Mouse (Mus musculus) MEL (cell line): ENCODE data around the gene Map3k10. TPM values are rescaled to one million over a fixed set of nuclear protein-coding genes. Genes with fewer than 3 reads are reported as not detected.
A peak's percentile ranks its signal among the peaks of the same experiment; 100 is the strongest.
"Not testable (repeated sequence)": the region's sequence is repeated elsewhere in the genome, so short reads cannot be mapped to it uniquely, and the experiment has no call there.

Experiments
- DNase-seq: peaks from one replicate; pipeline ENCODE4 v3.0.0; 2011; ENCODE audit warnings: low read depth, low spot score
- H3K27ac ChIP-seq: 2 replicates; pipeline ENCODE4 v1.5.1; 2012; ENCODE audit warnings: low read depth, mild to moderate bottlenecking, control low read depth, low read length, moderate library complexity; ENCODE audit not compliant: control insufficient read depth
- H3K27me3 ChIP-seq, 2 experiments: fragments of 150-350 bp in 1 of 2; sonication (generic) in 1 of 2; 2 replicates each; pipeline ENCODE4 v1.6.1; 2012; ENCODE audit warnings: low read length in 2 of 2, mild to moderate bottlenecking in 2 of 2, improper control_type of control experiment in 1 of 2, moderate library complexity in 1 of 2; ENCODE audit not compliant: insufficient read depth in 2 of 2, control insufficient read depth in 1 of 2
- H3K36me3 ChIP-seq, 2 experiments: 2 replicates each; pipeline ENCODE4 v1.6.1; 2012 to 2014; ENCODE audit warnings: low read length in 2 of 2, improper control_type of control experiment in 1 of 2, inconsistent platforms in 1 of 2, mild to moderate bottlenecking in 1 of 2; ENCODE audit not compliant: insufficient read depth in 2 of 2, control insufficient read depth in 1 of 2
- H3K4me1 ChIP-seq, 2 experiments: fragments of 150-350 bp in 1 of 2; sonication (generic) in 1 of 2; 2 replicates each; pipeline ENCODE4 v1.6.1; 2012; ENCODE audit warnings: low read length in 2 of 2, improper control_type of control experiment in 1 of 2, mild to moderate bottlenecking in 1 of 2; ENCODE audit not compliant: insufficient read depth in 2 of 2, control insufficient read depth in 1 of 2
- H3K4me3 ChIP-seq, 2 experiments: fragments of 150-350 bp in 1 of 2; sonication (generic) in 1 of 2; 2 replicates each; pipeline ENCODE4 v1.5.1; 2012; ENCODE audit warnings: low read depth in 2 of 2, low read length in 2 of 2, mild to moderate bottlenecking in 2 of 2, moderate library complexity in 2 of 2, control low read depth in 1 of 2, improper control_type of control experiment in 1 of 2; ENCODE audit not compliant: control insufficient read depth in 1 of 2, insufficient read depth in 1 of 2
- H3K79me2 ChIP-seq: 2 replicates; pipeline ENCODE4 v1.6.1; 2012; ENCODE audit warnings: mild to moderate bottlenecking, low read length, moderate library complexity; ENCODE audit not compliant: control insufficient read depth, poor library complexity, insufficient read depth
- H3K9ac ChIP-seq: 2 replicates; pipeline ENCODE4 v1.6.1; 2012; ENCODE audit warnings: low read depth, mild to moderate bottlenecking, control low read depth, low read length, moderate library complexity; ENCODE audit not compliant: control insufficient read depth, poor library complexity, severe bottlenecking
- H3K9me3 ChIP-seq: fragments of 150-350 bp; sonication (generic); replicated peaks from 2 replicates; pipeline ENCODE4 v1.6.1; 2012; ENCODE audit warnings: mild to moderate bottlenecking, low read length, improper control_type of control experiment, moderate library complexity; ENCODE audit not compliant: insufficient read depth
- CTCF ChIP-seq, 3 experiments: IDR thresholded peaks in 2 of 3; conservative IDR thresholded peaks in 1 of 3; 2 replicates each; pipeline ENCODE4 v1.5.1; 2011 to 2012; ENCODE audit warnings: low read length in 3 of 3, low read depth in 2 of 3, mild to moderate bottlenecking in 2 of 3, improper control_type of control experiment in 1 of 3, inconsistent platforms in 1 of 3, mixed read lengths in 1 of 3, moderate library complexity in 1 of 3; ENCODE audit not compliant: control insufficient read depth in 1 of 3, insufficient read depth in 1 of 3, poor library complexity in 1 of 3, severe bottlenecking in 1 of 3
- ELF1 ChIP-seq: IDR thresholded peaks from 2 replicates; pipeline ENCODE4 v1.6.1; 2014; ENCODE audit warnings: low read depth, mild to moderate bottlenecking, inconsistent platforms, low read length, improper control_type of control experiment, moderate library complexity
- EP300 ChIP-seq, 2 experiments: IDR thresholded peaks; 2 replicates each; pipeline ENCODE4 v1.6.1; 2011; ENCODE audit warnings: improper control_type of control experiment in 2 of 2, low read length in 2 of 2, low read depth in 1 of 2, mild to moderate bottlenecking in 1 of 2
- ETS1 ChIP-seq: IDR thresholded peaks from 2 replicates; pipeline ENCODE4 v1.6.1; 2012; ENCODE audit warnings: low read depth, mild to moderate bottlenecking, inconsistent platforms, low read length, improper control_type of control experiment, moderate library complexity
- GABPA ChIP-seq: IDR thresholded peaks from 2 replicates; pipeline ENCODE4 v1.6.1; 2012; ENCODE audit warnings: low read depth, mild to moderate bottlenecking, inconsistent platforms, low read length, improper control_type of control experiment, moderate library complexity
- HCFC1 ChIP-seq: IDR thresholded peaks from 2 replicates; pipeline ENCODE4 v1.6.1; 2012; ENCODE audit warnings: low read depth, mild to moderate bottlenecking, inconsistent platforms, low read length, improper control_type of control experiment, moderate library complexity
- JUND ChIP-seq: IDR thresholded peaks from 2 replicates; pipeline ENCODE4 v1.6.1; 2011; ENCODE audit warnings: low read depth, mild to moderate bottlenecking, improper control_type of control experiment, low read length
- MAX ChIP-seq: IDR thresholded peaks from 2 replicates; pipeline ENCODE4 v1.6.1; 2011; ENCODE audit warnings: low read length, improper control_type of control experiment
- MYB ChIP-seq: IDR thresholded peaks from 2 replicates; pipeline ENCODE4 v1.6.1; 2011; ENCODE audit warnings: mild to moderate bottlenecking, low read depth, low read length, improper control_type of control experiment
- NELFE ChIP-seq: IDR thresholded peaks from 2 replicates; pipeline ENCODE4 v1.6.1; 2011; ENCODE audit warnings: low read depth, low read length, improper control_type of control experiment
- POLR2AphosphoS2 ChIP-seq: IDR thresholded peaks from 2 replicates; pipeline ENCODE4 v1.6.1; 2011; ENCODE audit warnings: low read length, improper control_type of control experiment
- POLR2AphosphoS5 ChIP-seq: IDR thresholded peaks from 2 replicates; pipeline ENCODE4 v1.6.1; 2012; ENCODE audit warnings: low read depth, borderline replicate concordance, mild to moderate bottlenecking, inconsistent platforms, low read length, moderate library complexity, mixed read lengths
- RAD21 ChIP-seq: IDR thresholded peaks from 2 replicates; pipeline ENCODE4 v1.6.1; 2011; ENCODE audit warnings: mild to moderate bottlenecking, low read depth, low read length, improper control_type of control experiment
- SIN3A ChIP-seq: IDR thresholded peaks from 2 replicates; pipeline ENCODE4 v1.6.1; 2012; ENCODE audit warnings: low read length, improper control_type of control experiment, inconsistent platforms
- SMC3 ChIP-seq: IDR thresholded peaks from 2 replicates; pipeline ENCODE4 v1.6.1; 2011; ENCODE audit warnings: low read depth, low read length, improper control_type of control experiment
- TAL1 ChIP-seq: IDR thresholded peaks from 2 replicates; pipeline ENCODE4 v1.6.1; 2012; ENCODE audit warnings: mild to moderate bottlenecking, inconsistent platforms, low read length, moderate library complexity, mixed read lengths
- TCF12 ChIP-seq: IDR thresholded peaks from 2 replicates; pipeline ENCODE4 v1.6.1; 2014; ENCODE audit warnings: low read depth, mild to moderate bottlenecking, inconsistent platforms, low read length, improper control_type of control experiment, moderate library complexity
- UBTF ChIP-seq: IDR thresholded peaks from 2 replicates; pipeline ENCODE4 v1.6.1; 2012; ENCODE audit warnings: low read depth, mild to moderate bottlenecking, inconsistent platforms, low read length, improper control_type of control experiment, moderate library complexity, borderline replicate concordance; ENCODE audit not compliant: insufficient read depth
- USF2 ChIP-seq, 2 experiments: IDR thresholded peaks; 2 replicates each; pipeline ENCODE4 v1.6.1; 2011 to 2012; ENCODE audit warnings: improper control_type of control experiment in 2 of 2, low read length in 2 of 2, borderline replicate concordance in 1 of 2, inconsistent platforms in 1 of 2, low read depth in 1 of 2, mild to moderate bottlenecking in 1 of 2; ENCODE audit not compliant: insufficient read depth in 1 of 2
- ZC3H11A ChIP-seq: IDR thresholded peaks from 2 replicates; pipeline ENCODE4 v1.6.1; 2012; ENCODE audit warnings: low read depth, mild to moderate bottlenecking, inconsistent platforms, low read length, improper control_type of control experiment
- ZKSCAN1 ChIP-seq: IDR thresholded peaks from 2 replicates; pipeline ENCODE4 v1.6.1; 2012; ENCODE audit warnings: low read depth, mild to moderate bottlenecking, inconsistent platforms, low read length, improper control_type of control experiment, moderate library complexity
- ZMIZ1 ChIP-seq: IDR thresholded peaks from 2 replicates; pipeline ENCODE4 v1.6.1; 2012; ENCODE audit warnings: low read depth, mild to moderate bottlenecking, inconsistent platforms, low read length, improper control_type of control experiment, moderate library complexity
- ZNF384 ChIP-seq: IDR thresholded peaks from 2 replicates; pipeline ENCODE4 v1.6.1; 2012; ENCODE audit warnings: low read depth, mild to moderate bottlenecking, inconsistent platforms, low read length, improper control_type of control experiment
- polyA plus RNA-seq, 2 experiments: library from polyadenylated mRNA; stranded (reverse) in 1 of 2; unstranded in 1 of 2; fragments of >175 nt in 1 of 2; fragments of >200 nt in 1 of 2; gene quantifications; 2 replicates each; pipeline versions ENCODE4 v1.2.1 to v1.2.4; 2012; ENCODE audit warnings: low replicate concordance in 2 of 2, low read depth in 1 of 2; ENCODE audit not compliant: insufficient read length in 2 of 2, insufficient read depth in 1 of 2, missing spikeins in 1 of 2
- total RNA-seq: library from RNA; depleted of rRNA; stranded (reverse); fragments of 300-350 nt; gene quantifications from 2 replicates; pipeline ENCODE4 v1.2.3, GENCODE M21; 2012

Gene Map3k10
- total and polyA plus RNA-seq, 3 experiments = 22.0 to 33.3 TPM; not detected in 1

- no peaks in the 10 kb centered on the region for H3K27me3 ChIP-seq
- no peak overlapping the region for H3K27ac ChIP-seq
- TF ChIP-seq CTCF (IDR thresholded peaks at IDR 0.05 in 2 of 3, conservative IDR thresholded peaks at IDR 0.05 in 1 of 3; ENCODE audit: control insufficient read depth in 1 of 3, insufficient read depth in 1 of 3, low read depth in 2 of 3, low read length in 3 of 3, poor library complexity in 1 of 3, severe bottlenecking in 1 of 3) = peak; percentile 17 to 46 (median 27); a peak in 4 of 6 replicates
- TF ChIP-seq SMC3 = peak; percentile 30; the same call in 1 of the 2 replicates
- TF ChIP-seq ELF1 = no peak
- TF ChIP-seq USF2 (IDR thresholded peaks at IDR 0.05; ENCODE audit: borderline replicate concordance in 1 of 2, insufficient read depth in 1 of 2, low read depth in 1 of 2, low read length in 2 of 2) = no peak
- TF ChIP-seq ZMIZ1 = no peak
- TF ChIP-seq GABPA = no peak
- no peak; the same call in 1 of the 2 replicates for TF ChIP-seq ZNF384
- TF ChIP-seq EP300 (IDR thresholded peaks at IDR 0.05; ENCODE audit: low read depth in 1 of 2, low read length in 2 of 2) = no peak
- no peak for TF ChIP-seq MAX
- no peak for TF ChIP-seq TCF12
- no peak for TF ChIP-seq NELFE
- peak; percentile 22; the same call in 1 of the 2 replicates for TF ChIP-seq RAD21
- H3K36me3 ChIP-seq = no peaks in the 10 kb centered on the region
- H3K79me2 ChIP-seq = no peaks in the 10 kb centered on the region
- peak; percentile 49 for DNase-seq
- H3K9me3 ChIP-seq = no peaks in the 10 kb centered on the region
- H3K4me1 ChIP-seq = no peaks in the 10 kb centered on the region
- H3K4me3 ChIP-seq = no peak overlapping the region
- H3K9ac ChIP-seq = no peak overlapping the region
Observed at GRCm38 (mm10) chr7:27644471-27644870, 29.9 kb downstream of the Map3k10 start.

- H3K9me3 ChIP-seq, H3K36me3 ChIP-seq, H3K79me2 ChIP-seq, DNase-seq, H3K27ac ChIP-seq, H3K27me3 ChIP-seq, H3K4me1 ChIP-seq, H3K4me3 ChIP-seq, H3K9ac ChIP-seq: not testable (repeated sequence)
Observed at GRCm38 (mm10) chr7:27635094-27635493, 39.3 kb downstream of the Map3k10 start.

- Histone ChIP-seq H3K79me2 (no peaks in the 10 kb centered on the region), H3K27ac (no peak overlapping the region), H3K9me3 (no peaks in the 10 kb centered on the region), H3K4me3 (no peak overlapping the region), H3K36me3 (no peaks in the 10 kb centered on the region; a peak in 1 of 4 replicates), H3K9ac (no peak overlapping the region), H3K27me3 (no peaks in the 10 kb centered on the region), H3K4me1 (no peaks in the 10 kb centered on the region)
- TF ChIP-seq JUND (no peak), ELF1 (no peak), UBTF (no peak), HCFC1 (no peak), SMC3 (no peak), ZC3H11A (no peak), TAL1 (no peak), ZMIZ1 (no peak), MAX (no peak), ZKSCAN1 (no peak), ETS1 (no peak), MYB (no peak), POLR2AphosphoS2 (no peak), RAD21 (no peak), SIN3A (no peak), POLR2AphosphoS5 (no peak), NELFE (no peak), ZNF384 (no peak)
- DNase-seq = no peak
Observed at GRCm38 (mm10) chr7:27634691-27635090, 39.7 kb downstream of the Map3k10 start.
